Mouse (Mus musculus): Measurements from ENCODE around the gene Bivm.

Gene Bivm

GRCm38 (mm10) chr1:44178086-44178485 lies 59.3 kb downstream of the Bivm start:
- no peak for DNase-seq

GRCm38 (mm10) chr1:44186396-44186795 lies 67.6 kb downstream of the Bivm start:
- no peak for DNase-seq

Data from lung, postnatal 4 days (tissue).